Mouse (Mus musculus) liver, embryonic 11.5 days (tissue): ENCODE measurements around the gene Ccdc18. TPM values are rescaled to one million over a fixed set of nuclear protein-coding genes. Genes with fewer than 3 reads are reported as not detected.
A peak's percentile ranks its signal among the peaks of the same experiment; 100 is the strongest.

ENCODE experiments used
- ATAC-seq: fragments of 200-750 bp; cut with Nextera tagmentation; replicated peaks from 2 replicates; pipeline ENCODE4 v1.8.0; 2017; ENCODE audit warnings: moderate number of reproducible peaks, mild to moderate bottlenecking, moderate TSS enrichment, moderate library complexity; ENCODE audit not compliant: low FRiP score
- DNase-seq: peaks from one replicate; pipeline ENCODE4 v3.0.0-alpha.2; 2017; ENCODE audit warnings: low spot score
- H3K27ac ChIP-seq: fragments of 300-500 bp; sonication (generic); 2 replicates; pipeline ENCODE4 v1.5.1; 2014; ENCODE audit warnings: mild to moderate bottlenecking, low read depth, low read length, control low read depth
- H3K27me3 ChIP-seq: fragments of 300-500 bp; sonication (generic); replicated peaks from 2 replicates; pipeline ENCODE4 v1.6.1; 2014; ENCODE audit warnings: low read length, mixed read lengths; ENCODE audit not compliant: control insufficient read depth, insufficient read depth
- H3K36me3 ChIP-seq: fragments of 300-500 bp; sonication (generic); 2 replicates; pipeline ENCODE4 v1.6.1; 2014; ENCODE audit warnings: mild to moderate bottlenecking, low read length, moderate library complexity, mixed read lengths; ENCODE audit not compliant: control insufficient read depth, insufficient read depth
- H3K4me1 ChIP-seq: fragments of 300-500 bp; sonication (generic); replicated peaks from 2 replicates; pipeline ENCODE4 v1.6.1; 2014; ENCODE audit warnings: low read length, mixed read lengths; ENCODE audit not compliant: control insufficient read depth, insufficient read depth
- H3K4me2 ChIP-seq: fragments of 300-500 bp; sonication (generic); 2 replicates; pipeline ENCODE4 v1.6.1; 2014; ENCODE audit warnings: mild to moderate bottlenecking, control low read depth, moderate library complexity
- H3K4me3 ChIP-seq: fragments of 300-500 bp; sonication (generic); 2 replicates; pipeline ENCODE4 v1.5.1; 2014; ENCODE audit warnings: low read depth, low read length, control low read depth
- H3K9ac ChIP-seq: fragments of 300-500 bp; sonication (generic); 2 replicates; pipeline ENCODE4 v1.6.1; 2014; ENCODE audit warnings: low read depth, low read length, control low read depth
- H3K9me3 ChIP-seq: fragments of 300-500 bp; sonication (generic); 2 replicates; pipeline ENCODE4 v1.6.1; 2016; ENCODE audit warnings: low read length, inconsistent platforms, mixed read lengths; ENCODE audit not compliant: control insufficient read depth
- WGBS: fragments of 180-500 bp; shearing (Covaris S2); extraction: QIAGEN DNeasy Blood & Tissue Kit; methylation state at CpG from one replicate; pipeline ENCODE4 v1.1.7; 2014; 5-methylcytosine and 5-hydroxymethylcytosine counted together
- polyA plus RNA-seq: library from polyadenylated mRNA; unstranded; fragments of >200 nt; fragmentation: Nextera tagmentation; extraction: Ambion mirVana; gene quantifications from 2 replicates; pipeline ENCODE4 v1.2.1, GENCODE M21; 2014

Ccdc18 gene
- polyA plus RNA-seq, 1 experiment from 2014 or later: 14.2 TPM

DNA sequence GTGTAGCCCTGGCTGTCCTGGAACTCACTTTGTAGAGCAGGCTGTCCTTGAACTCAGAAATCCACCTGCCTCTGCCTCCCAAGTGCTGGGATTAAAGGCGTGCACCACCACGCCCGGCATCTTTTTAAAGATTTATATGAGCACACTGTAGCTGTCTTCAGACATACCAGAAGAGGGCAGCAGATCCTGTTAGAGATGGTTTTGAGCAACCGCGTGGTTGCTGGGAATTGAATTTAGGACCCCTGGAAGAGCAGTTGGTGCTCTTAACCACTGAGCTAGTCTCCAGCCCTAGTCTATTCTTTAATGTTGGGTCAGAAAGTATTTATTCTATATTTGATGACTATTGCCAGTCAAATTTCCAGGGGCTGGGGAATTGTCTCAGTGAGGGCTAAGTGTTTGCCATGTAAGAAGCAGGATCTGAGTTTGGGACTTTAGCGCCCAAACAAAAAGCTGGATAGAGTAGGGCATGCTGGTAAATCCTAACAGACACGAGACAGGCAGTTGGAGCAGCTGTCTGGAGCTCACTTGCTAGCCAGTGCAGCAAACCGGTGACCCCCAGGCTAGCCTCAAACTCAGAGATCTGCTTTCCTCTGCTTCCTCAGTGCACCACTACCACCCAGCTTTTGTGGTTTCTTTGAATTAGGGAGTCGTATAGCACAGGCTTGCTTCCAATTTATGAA lies 12.3 kb upstream of the Ccdc18 start:
- no peak for DNase-seq
- H3K9ac ChIP-seq: no peak overlapping the region
- H3K27me3 ChIP-seq: no peaks in the 10 kb centered on the region
- no peak overlapping the region for H3K4me3 ChIP-seq
- H3K4me2 ChIP-seq: no peak overlapping the region
- no peak overlapping the region for H3K27ac ChIP-seq
- H3K9me3 ChIP-seq: no peaks in the 10 kb centered on the region
- no peaks in the 10 kb centered on the region for H3K4me1 ChIP-seq
- ATAC-seq: no peak
- 81% methylated on average over 9 of the region's 9 CpGs for WGBS
- peaks cover 3% of the 10 kb centered on the region; the same call in 1 of the 2 replicates for H3K36me3 ChIP-seq

DNA sequence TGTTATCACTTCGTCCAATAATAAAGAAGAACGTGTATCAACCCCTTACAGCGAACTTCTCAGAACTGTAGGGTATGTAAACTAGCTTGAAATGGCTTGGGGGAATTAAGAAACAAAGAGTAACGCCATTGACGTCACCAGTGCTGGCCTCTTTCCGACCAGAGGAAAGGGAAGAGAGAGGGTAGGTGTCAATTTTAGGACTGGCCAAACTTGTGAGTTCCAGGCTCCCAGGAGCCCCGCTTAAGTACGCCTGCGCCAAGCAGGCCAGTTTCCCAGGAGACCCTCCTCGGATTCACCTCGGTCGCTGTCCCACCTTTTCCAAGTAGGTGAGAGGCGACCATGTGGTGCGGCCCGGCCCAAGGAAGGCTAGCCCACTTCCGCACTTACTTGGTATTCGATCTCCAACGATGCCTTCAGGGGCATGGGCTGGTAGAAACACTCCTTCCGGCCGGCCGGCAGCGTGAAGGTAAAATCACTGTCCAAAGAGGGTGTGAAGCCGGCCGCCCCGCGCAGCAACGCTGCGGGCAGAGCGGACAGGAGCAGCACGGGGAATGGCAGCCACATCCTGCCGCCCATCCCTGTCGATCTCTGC lies 730 bp upstream of the Ccdc18 start:
- H3K4me2 ChIP-seq: peak overlapping the region; percentile 79
- under 1% methylated on average over 32 of the region's 32 CpGs for WGBS
- peak; percentile 36 for DNase-seq
- H3K36me3 ChIP-seq: peaks cover 3% of the 10 kb centered on the region; the same call in 1 of the 2 replicates
- peak overlapping the region; percentile 72 for H3K27ac ChIP-seq
- H3K27me3 ChIP-seq: no peaks in the 10 kb centered on the region
- H3K4me1 ChIP-seq: peaks cover 7% of the 10 kb centered on the region
- H3K4me3 ChIP-seq: peak overlapping the region; percentile 84
- ATAC-seq: peak; percentile 55
- no peaks in the 10 kb centered on the region for H3K9me3 ChIP-seq
- peak overlapping the region; percentile 76 for H3K9ac ChIP-seq

DNA sequence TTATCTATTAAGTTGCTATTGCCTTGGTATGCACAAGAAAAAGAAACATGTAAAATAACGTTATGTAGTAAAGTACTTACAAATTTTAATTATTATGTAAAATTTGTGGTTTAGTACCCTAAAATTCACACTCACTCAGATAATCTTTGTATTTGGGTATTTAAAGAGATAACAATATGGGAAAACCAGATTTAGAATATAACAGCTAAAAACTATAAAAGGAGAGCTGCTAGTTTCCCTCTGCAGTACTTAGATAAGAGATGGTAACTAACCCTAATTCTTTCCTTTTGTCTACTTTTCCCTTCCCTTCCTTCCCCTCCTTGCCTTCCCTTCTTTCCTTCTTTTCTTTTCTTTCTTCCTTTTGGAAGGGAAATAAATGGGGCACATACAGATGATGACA lies 19.9 kb downstream of the Ccdc18 start:
- Histone ChIP-seq H3K4me1 (no peaks in the 10 kb centered on the region), H3K4me3 (no peak overlapping the region), H3K36me3 (no peaks in the 10 kb centered on the region), H3K27me3 (no peaks in the 10 kb centered on the region), H3K9me3 (no peaks in the 10 kb centered on the region), H3K4me2 (no peak overlapping the region), H3K27ac (no peak overlapping the region), H3K9ac (no peak overlapping the region)
- WGBS: 84% methylated on average over 1 of the region's 1 CpGs
- ATAC-seq (no peak), DNase-seq (no peak)

DNA sequence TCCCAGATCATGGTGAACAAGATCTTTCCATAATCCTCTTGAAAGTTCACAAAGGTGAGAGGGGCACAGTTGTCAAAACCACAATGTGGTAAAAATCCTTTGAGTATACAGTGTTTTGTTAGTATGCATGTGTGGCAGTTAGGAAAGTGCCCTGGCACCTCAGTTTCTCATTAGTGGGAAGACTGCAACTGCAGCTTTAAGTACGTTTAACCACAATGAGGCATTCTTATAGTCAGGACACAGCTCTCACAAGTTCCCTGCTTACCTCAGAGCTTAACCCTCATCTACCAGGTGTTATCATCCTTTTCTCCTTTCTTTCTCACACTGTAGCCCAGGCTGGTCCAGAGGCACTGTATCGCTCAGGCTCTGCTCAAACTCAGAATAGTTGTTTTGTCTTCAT lies 28.1 kb downstream of the Ccdc18 start:
- Histone ChIP-seq H3K9ac (no peak overlapping the region), H3K4me2 (no peak overlapping the region), H3K27ac (no peak overlapping the region), H3K4me3 (no peak overlapping the region), H3K4me1 (no peaks in the 10 kb centered on the region), H3K9me3 (no peaks in the 10 kb centered on the region), H3K36me3 (no peaks in the 10 kb centered on the region), H3K27me3 (no peaks in the 10 kb centered on the region)
- DNase-seq (no peak), ATAC-seq (no peak)
- 79% methylated on average over 2 of the region's 2 CpGs for WGBS

DNA sequence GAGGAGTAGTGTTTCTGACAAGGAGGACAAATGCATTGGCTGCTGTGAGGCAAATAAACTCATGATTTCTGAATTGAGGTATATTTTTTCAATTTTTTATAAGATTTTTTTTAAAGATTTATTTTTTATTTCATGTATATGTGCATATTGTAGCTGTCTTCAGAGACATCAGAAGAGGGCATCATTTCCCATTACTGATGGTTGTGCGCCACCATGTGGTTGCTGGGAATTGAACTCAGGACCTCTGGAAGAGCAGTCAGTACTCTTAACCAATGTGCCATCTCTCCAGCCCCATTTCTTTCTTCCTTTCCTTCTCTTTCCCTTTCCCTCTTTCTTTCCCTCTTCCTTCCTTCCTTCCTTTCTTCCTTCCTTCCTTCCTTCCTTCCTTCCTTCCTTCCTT lies 31.0 kb downstream of the Ccdc18 start:
- Histone ChIP-seq H3K4me1 (no peaks in the 10 kb centered on the region), H3K9ac (no peak overlapping the region), H3K4me3 (no peak overlapping the region), H3K27me3 (no peaks in the 10 kb centered on the region), H3K9me3 (no peaks in the 10 kb centered on the region), H3K36me3 (no peaks in the 10 kb centered on the region), H3K4me2 (no peak overlapping the region), H3K27ac (no peak overlapping the region)
- DNase-seq (no peak), ATAC-seq (no peak)
- 42% methylated on average over 1 of the region's 1 CpGs for WGBS

DNA sequence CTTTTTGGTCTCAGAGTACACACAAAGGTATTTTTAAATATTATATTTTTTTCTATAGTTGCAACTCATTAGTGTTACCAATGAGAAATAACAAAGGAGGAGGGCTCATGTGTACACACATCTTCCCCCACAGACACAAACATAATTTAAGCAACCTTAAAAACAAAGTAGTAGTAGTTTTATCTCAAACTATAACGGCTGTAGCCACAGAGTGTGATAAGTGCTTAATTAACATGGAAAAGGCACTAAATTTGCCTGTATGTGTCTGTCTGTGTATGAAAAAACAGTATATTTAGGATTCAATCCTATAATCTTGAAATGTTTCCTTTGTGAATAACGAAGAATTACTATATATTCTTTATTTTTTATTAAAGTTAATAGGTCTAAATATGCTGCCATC lies 51.4 kb downstream of the Ccdc18 start:
- no peak for ATAC-seq
- WGBS: 78% methylated on average over 2 of the region's 2 CpGs
- Histone ChIP-seq H3K9ac (no peak overlapping the region), H3K36me3 (no peaks in the 10 kb centered on the region), H3K9me3 (no peaks in the 10 kb centered on the region), H3K27me3 (no peaks in the 10 kb centered on the region), H3K4me3 (no peak overlapping the region), H3K4me2 (no peak overlapping the region), H3K4me1 (no peaks in the 10 kb centered on the region), H3K27ac (no peak overlapping the region)
- DNase-seq: no peak

DNA sequence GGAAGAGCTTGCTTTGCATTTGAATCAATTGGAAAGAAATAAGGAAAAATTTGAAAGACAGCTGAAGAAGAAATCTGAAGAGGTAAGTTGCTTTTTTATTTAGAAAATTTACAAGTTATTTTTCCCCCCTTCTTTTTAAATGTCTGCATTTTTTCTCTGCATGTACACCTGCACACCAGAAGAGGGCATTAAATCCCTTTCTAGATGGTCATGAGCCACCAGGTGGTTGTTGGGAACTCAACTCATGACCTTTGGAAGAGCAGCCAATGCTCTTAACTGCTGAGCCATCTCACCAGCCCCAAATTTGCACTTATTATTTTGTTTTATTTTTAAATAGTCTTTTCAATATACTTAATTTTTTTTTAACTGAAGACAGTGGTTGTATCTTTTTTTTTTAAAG lies 56.3 kb downstream of the Ccdc18 start:
- Histone ChIP-seq H3K9ac (no peak overlapping the region), H3K4me1 (no peaks in the 10 kb centered on the region), H3K36me3 (no peaks in the 10 kb centered on the region), H3K27me3 (no peaks in the 10 kb centered on the region), H3K9me3 (no peaks in the 10 kb centered on the region), H3K4me3 (no peak overlapping the region), H3K4me2 (no peak overlapping the region), H3K27ac (no peak overlapping the region)
- DNase-seq: no peak
- no peak for ATAC-seq

DNA sequence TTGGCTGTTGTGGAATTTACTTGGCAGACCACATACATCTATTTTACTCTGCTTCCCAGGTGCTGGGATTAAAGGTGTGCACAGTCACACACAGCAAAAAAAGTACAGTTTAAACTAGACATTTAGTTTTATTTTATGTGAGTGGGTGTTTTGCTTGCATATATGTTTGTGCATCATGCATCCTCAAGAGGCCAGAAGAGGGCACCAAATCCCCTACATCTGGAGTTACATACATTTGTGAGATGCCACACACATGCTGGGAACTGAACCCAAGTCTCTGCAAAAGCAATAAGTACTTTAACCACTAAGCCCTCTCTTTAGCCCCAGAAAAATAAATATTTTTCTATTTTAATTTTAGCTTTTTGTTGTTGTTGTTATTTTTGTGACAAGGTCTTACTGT lies 73.3 kb downstream of the Ccdc18 start:
- H3K27me3 ChIP-seq: no peaks in the 10 kb centered on the region
- DNase-seq: no peak
- ATAC-seq: no peak

DNA sequence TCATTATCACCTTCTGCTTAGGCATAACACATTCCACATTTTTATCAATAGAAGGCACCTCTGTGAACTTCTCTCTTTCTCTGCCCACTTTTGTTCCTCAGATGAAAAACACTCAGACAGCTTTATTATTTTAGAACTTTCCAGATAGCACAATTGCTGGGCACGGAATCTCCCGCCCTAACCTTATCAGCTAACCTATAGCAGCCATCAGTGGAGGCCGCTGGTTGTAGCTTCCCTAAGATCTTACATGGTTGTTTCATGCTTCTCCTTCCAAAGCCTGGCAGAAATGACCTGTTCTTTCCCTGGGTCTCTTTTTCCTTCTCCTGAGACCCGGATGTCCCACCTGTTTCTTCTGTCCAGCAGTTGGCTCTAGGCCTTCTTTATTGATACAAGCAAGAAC lies 78.8 kb downstream of the Ccdc18 start:
- H3K27me3 ChIP-seq: no peaks in the 10 kb centered on the region
- H3K4me3 ChIP-seq: no peak overlapping the region
- no peaks in the 10 kb centered on the region for H3K4me1 ChIP-seq
- DNase-seq (no peak), ATAC-seq (no peak)
- WGBS: 78% methylated on average over 4 of the region's 4 CpGs
- no peak overlapping the region for H3K9ac ChIP-seq
- no peak overlapping the region for H3K27ac ChIP-seq
- H3K9me3 ChIP-seq: no peaks in the 10 kb centered on the region
- H3K36me3 ChIP-seq: no peaks in the 10 kb centered on the region
- H3K4me2 ChIP-seq: no peak overlapping the region

More for the DNA sequence above, 73.3 kb downstream of the Ccdc18 start:
- H3K4me2 ChIP-seq: no peak overlapping the region
- H3K4me3 ChIP-seq: no peak overlapping the region
- no peaks in the 10 kb centered on the region for H3K9me3 ChIP-seq
- H3K27ac ChIP-seq: no peak overlapping the region
- no peak overlapping the region for H3K9ac ChIP-seq
- H3K4me1 ChIP-seq: no peaks in the 10 kb centered on the region
- H3K36me3 ChIP-seq: no peaks in the 10 kb centered on the region
